Mouse (Mus musculus) CH12.LX (cell line): ENCODE results near the gene Socs7. TPM values are rescaled to one million over a fixed set of nuclear protein-coding genes. Genes with fewer than 3 reads are reported as not detected.

Source experiments
- DNase-seq: peaks from one replicate; pipeline ENCODE4 v3.0.0-alpha.2; 2013; ENCODE audit errors: extremely low read depth
- H3K27ac ChIP-seq: 2 replicates; pipeline ENCODE4 v1.5.1; 2012; ENCODE audit warnings: low read depth, mild to moderate bottlenecking, control low read depth, moderate library complexity; ENCODE audit not compliant: insufficient read depth
- H3K27me3 ChIP-seq: replicated peaks from 2 replicates; pipeline ENCODE3; 2012; ENCODE audit warnings: inconsistent platforms
- H3K36me3 ChIP-seq, 2 experiments: replicated peaks in 1 of 2; 2 replicates each; pipeline versions ENCODE3 to v1.6.1; 2012; ENCODE audit warnings: inconsistent platforms in 1 of 2, low read length in 1 of 2, mild to moderate bottlenecking in 1 of 2, mixed read lengths in 1 of 2, moderate library complexity in 1 of 2; ENCODE audit not compliant: control insufficient read depth in 1 of 2, insufficient read depth in 1 of 2
- H3K4me1 ChIP-seq, 2 experiments: 2 replicates each; pipeline ENCODE4 v1.6.1; 2012; ENCODE audit warnings: inconsistent platforms in 1 of 2, moderate library complexity in 1 of 2; ENCODE audit not compliant: insufficient read depth in 2 of 2, control insufficient read depth in 1 of 2
- H3K4me2 ChIP-seq: 2 replicates; pipeline ENCODE4 v1.6.1; 2012; ENCODE audit warnings: low read depth, mild to moderate bottlenecking, control low read depth; ENCODE audit not compliant: poor library complexity, insufficient read depth, severe bottlenecking
- H3K4me3 ChIP-seq, 3 experiments: fragments of 150-350 bp in 1 of 3; sonication (generic) in 1 of 3; replicated peaks in 1 of 3; 2 replicates each; pipeline versions ENCODE3 to v1.5.1; 2011 to 2012; ENCODE audit warnings: low read depth in 2 of 3, low read length in 2 of 3, mild to moderate bottlenecking in 2 of 3, moderate library complexity in 2 of 3, control low read depth in 1 of 3, improper control_type of control experiment in 1 of 3, inconsistent platforms in 1 of 3, mixed read lengths in 1 of 3; ENCODE audit not compliant: poor library complexity in 1 of 3
- H3K79me2 ChIP-seq: replicated peaks from 2 replicates; pipeline ENCODE4 v1.6.1; 2012; ENCODE audit warnings: mild to moderate bottlenecking, moderate library complexity; ENCODE audit not compliant: control insufficient read depth, poor library complexity, insufficient read depth, severe bottlenecking; ENCODE audit errors: extremely low read depth
- H3K9ac ChIP-seq: 2 replicates; pipeline ENCODE4 v1.6.1; 2012; ENCODE audit warnings: low read depth, mild to moderate bottlenecking, control low read depth, moderate library complexity; ENCODE audit not compliant: insufficient read depth
- H3K9me3 ChIP-seq: replicated peaks from 2 replicates; pipeline ENCODE3; 2012; ENCODE audit warnings: low read length, inconsistent platforms, mixed read lengths
- CTCF ChIP-seq, 2 experiments: IDR thresholded peaks in 1 of 2; conservative IDR thresholded peaks in 1 of 2; 2 replicates each; pipeline ENCODE4 v1.5.1; 2011 to 2012; ENCODE audit warnings: low read depth in 2 of 2, low read length in 2 of 2, improper control_type of control experiment in 1 of 2, inconsistent platforms in 1 of 2, mild to moderate bottlenecking in 1 of 2, moderate library complexity in 1 of 2
- ELF1 ChIP-seq: IDR thresholded peaks from 2 replicates; pipeline ENCODE4 v1.6.1; 2014; ENCODE audit warnings: low read depth, mild to moderate bottlenecking, inconsistent platforms, low read length, improper control_type of control experiment
- ETS1 ChIP-seq: conservative IDR thresholded peaks from 2 replicates; pipeline ENCODE4 v1.6.1; 2012; ENCODE audit warnings: low read depth, mild to moderate bottlenecking, inconsistent platforms, low read length, improper control_type of control experiment, moderate library complexity
- GABPA ChIP-seq: IDR thresholded peaks from 2 replicates; pipeline ENCODE4 v1.6.1; 2012; ENCODE audit warnings: low read depth, low read length, improper control_type of control experiment, inconsistent platforms; ENCODE audit not compliant: insufficient replicate concordance
- HCFC1 ChIP-seq: IDR thresholded peaks from 2 replicates; pipeline ENCODE4 v1.6.1; 2012; ENCODE audit warnings: low read depth, mild to moderate bottlenecking, inconsistent platforms, low read length, improper control_type of control experiment
- KAT2A ChIP-seq: IDR thresholded peaks from 2 replicates; pipeline ENCODE4 v1.6.1; 2012; ENCODE audit warnings: low read length, improper control_type of control experiment, inconsistent platforms; ENCODE audit not compliant: insufficient replicate concordance
- MAFK ChIP-seq: IDR thresholded peaks from 2 replicates; pipeline ENCODE4 v1.6.1; 2011; ENCODE audit warnings: low read length, improper control_type of control experiment; ENCODE audit not compliant: insufficient replicate concordance
- MAZ ChIP-seq: IDR thresholded peaks from 2 replicates; pipeline ENCODE4 v1.6.1; 2012; ENCODE audit warnings: low read depth, mild to moderate bottlenecking, inconsistent platforms, low read length, improper control_type of control experiment, moderate library complexity
- MEF2A ChIP-seq: IDR thresholded peaks from 2 replicates; pipeline ENCODE4 v1.6.1; 2014; ENCODE audit warnings: low read depth, mild to moderate bottlenecking, inconsistent platforms, low read length, improper control_type of control experiment, borderline replicate concordance
- MXI1 ChIP-seq: IDR thresholded peaks from 2 replicates; pipeline ENCODE4 v1.6.1; 2011; ENCODE audit warnings: mild to moderate bottlenecking, low read depth, low read length, improper control_type of control experiment
- MYC ChIP-seq: IDR thresholded peaks from 2 replicates; pipeline ENCODE4 v1.6.1; 2011; ENCODE audit warnings: low read depth, mild to moderate bottlenecking, improper control_type of control experiment, low read length
- NRF1 ChIP-seq: IDR thresholded peaks from 2 replicates; pipeline ENCODE4 v1.6.1; 2014; ENCODE audit warnings: low read depth, mild to moderate bottlenecking, inconsistent platforms, low read length, improper control_type of control experiment, moderate library complexity
- POLR2AphosphoS2 ChIP-seq: IDR thresholded peaks from 2 replicates; pipeline ENCODE4 v1.6.1; 2011; ENCODE audit warnings: low read depth, low read length, improper control_type of control experiment
- USF2 ChIP-seq: conservative IDR thresholded peaks from 2 replicates; pipeline ENCODE4 v1.6.1; 2011; ENCODE audit warnings: low read depth, low read length, improper control_type of control experiment
- dilution Hi-C: fragments of 300-500 bp; cut with MboI; formaldehyde crosslinking; loops from 2 replicates; pipeline ENCODE4 v1.14.3; 2020; ENCODE audit warnings: low sequenced_read_pairs; ENCODE audit not compliant: extremely low pct_unique_long_range_greater_than_20kb, extremely low pct_ligation_motif_present
- in situ Hi-C: fragments of 300-500 bp; cut with MboI; formaldehyde crosslinking; loops from 3 replicates; pipeline ENCODE4 v1.14.3; 2019; ENCODE audit warnings: low sequenced_read_pairs, low pct_ligation_motif_present, low pct_unique_long_range_greater_than_20kb, mixed read lengths
- polyA plus RNA-seq: library from polyadenylated mRNA; unstranded; fragments of >175 nt; gene quantifications from 2 replicates; pipeline ENCODE4 v1.2.1, GENCODE M21; 2012; ENCODE audit warnings: low read depth; ENCODE audit not compliant: insufficient read length
- total RNA-seq, 2 experiments: library from RNA; depleted of rRNA; stranded (reverse); fragments of 300-350 nt in 1 of 2; fragments of >200 nt in 1 of 2; gene quantifications; 2 replicates each; pipeline ENCODE4 v1.2.3; 2012 to 2014

The Socs7 gene
- total and polyA plus RNA-seq, 3 experiments: 11.9 to 17.4 (median 15.1) TPM

GRCm38 (mm10) chr11:97350035-97350434 lies 12.3 kb upstream of the Socs7 start:
- Histone ChIP-seq H3K27ac (no peak overlapping the region), H3K79me2 (no peaks in the 10 kb centered on the region), H3K36me3 (no peaks in the 10 kb centered on the region), H3K9ac (no peak overlapping the region), H3K27me3 (peaks cover 59% of the 10 kb centered on the region), H3K4me1 (peaks cover 2 to 7% of the 10 kb centered on the region in 2 experiments), H3K9me3 (peaks cover 7% of the 10 kb centered on the region), H3K4me3 (no peak overlapping the region), H3K4me2 (no peak overlapping the region)
- DNase-seq: no peak
- in situ Hi-C loops (no loop called here), dilution Hi-C loops (no loop called here)
- TF ChIP-seq MEF2A: no peak
- no peak for TF ChIP-seq KAT2A
- TF ChIP-seq MXI1: no peak
- no peak for TF ChIP-seq ELF1
- TF ChIP-seq MAFK: no peak
- TF ChIP-seq MYC: no peak
- TF ChIP-seq MAZ: no peak
- no peak for TF ChIP-seq NRF1
- TF ChIP-seq ETS1: no peak
- TF ChIP-seq HCFC1: no peak
- TF ChIP-seq CTCF (conservative IDR thresholded peaks at IDR 0.05 in 1 of 2, IDR thresholded peaks at IDR 0.05 in 1 of 2; ENCODE audit: low read depth in 2 of 2, low read length in 2 of 2): no peak

GRCm38 (mm10) chr11:97352027-97352684 lies 10.2 kb upstream of the Socs7 start, which contains the start of gene Gpr179:
Gpr179 (minus strand) TSS chr11:97352077.
- DNase-seq: no peak
- no peak within 1 kb of the TSS for H3K4me3 ChIP-seq
- peaks cover 7% of the 10 kb centered on the region for H3K9me3 ChIP-seq
- H3K27ac ChIP-seq: no peak within 1 kb of the TSS
- H3K9ac ChIP-seq: no peak within 1 kb of the TSS
- no peak within 1 kb of the TSS for H3K4me2 ChIP-seq
- H3K79me2 ChIP-seq: no peaks in the 10 kb centered on the region
- H3K4me1 ChIP-seq: no peaks in the 10 kb centered on the region; a peak in 1 of 4 replicates
- H3K36me3 ChIP-seq: no peaks in the 10 kb centered on the region
- in situ Hi-C loops: no loop called here
- H3K27me3 ChIP-seq: peaks cover 60% of the 10 kb centered on the region
- dilution Hi-C loops: no loop called here
- TF ChIP-seq USF2 (no peak), GABPA (no peak), NRF1 (no peak), POLR2AphosphoS2 (no peak), MYC (no peak)
